Mouse (Mus musculus) midbrain, embryonic 13.5 days (tissue): ENCODE data around the gene Banp. TPM values are rescaled to one million over a fixed set of nuclear protein-coding genes. Genes with fewer than 3 reads are reported as not detected.
A peak's percentile ranks its signal among the peaks of the same experiment; 100 is the strongest.

Experiments used
- ATAC-seq: fragments of 200-750 bp; cut with Nextera tagmentation; 2 replicates; pipeline ENCODE4 v1.8.0; 2017; ENCODE audit warnings: mild to moderate bottlenecking, moderate TSS enrichment, moderate library complexity
- H3K27ac ChIP-seq: fragments of 300-500 bp; sonication (generic); 2 replicates; pipeline ENCODE4 v1.5.1; 2015; ENCODE audit warnings: inconsistent platforms, mild to moderate bottlenecking, moderate library complexity
- H3K27me3 ChIP-seq: fragments of 300-500 bp; sonication (generic); 2 replicates; pipeline ENCODE4 v1.6.1; 2015; ENCODE audit warnings: mild to moderate bottlenecking, inconsistent platforms
- H3K36me3 ChIP-seq: fragments of 300-500 bp; sonication (generic); 2 replicates; pipeline ENCODE4 v1.6.1; 2015; ENCODE audit warnings: mild to moderate bottlenecking, inconsistent platforms
- H3K4me1 ChIP-seq: fragments of 300-500 bp; sonication (generic); replicated peaks from 2 replicates; pipeline ENCODE4 v1.6.1; 2015; ENCODE audit warnings: inconsistent platforms
- H3K4me2 ChIP-seq: fragments of 300-500 bp; sonication (generic); replicated peaks from 2 replicates; pipeline ENCODE4 v1.6.1; 2015; ENCODE audit warnings: moderate library complexity, mild to moderate bottlenecking, inconsistent platforms
- H3K4me3 ChIP-seq: fragments of 300-500 bp; sonication (generic); replicated peaks from 2 replicates; pipeline ENCODE4 v1.5.1; 2015; ENCODE audit warnings: mild to moderate bottlenecking, inconsistent platforms
- H3K9ac ChIP-seq: fragments of 300-500 bp; sonication (generic); replicated peaks from 2 replicates; pipeline ENCODE4 v1.6.1; 2015; ENCODE audit warnings: mild to moderate bottlenecking, inconsistent platforms
- H3K9me3 ChIP-seq: fragments of 300-500 bp; sonication (generic); 2 replicates; pipeline ENCODE4 v1.6.1; 2016; ENCODE audit warnings: mild to moderate bottlenecking, inconsistent platforms
- WGBS: fragments of 180-500 bp; shearing (Covaris S2); methylation state at CpG from one replicate; pipeline ENCODE4 v1.1.7; 2015; 5-methylcytosine and 5-hydroxymethylcytosine counted together
- polyA plus RNA-seq: library from polyadenylated mRNA; unstranded; fragments of >200 nt; fragmentation: Nextera tagmentation; extraction: Ambion mirVana; gene quantifications from 2 replicates; pipeline ENCODE4 v1.2.1, GENCODE M21; 2015

Banp gene
- polyA plus RNA-seq, 1 experiment from 2014 or later, result 62.4 TPM

GRCm38 (mm10) chr8:122062508-122063223, 113.1 kb downstream of the Banp start:
- H3K4me2 ChIP-seq, result no peak overlapping the region
- H3K4me1 ChIP-seq, result no peaks in the 10 kb centered on the region
- H3K27ac ChIP-seq, result no peak overlapping the region
- no peaks in the 10 kb centered on the region for H3K9me3 ChIP-seq
- H3K36me3 ChIP-seq, result no peaks in the 10 kb centered on the region
- WGBS, result 84% methylated on average over 12 of the region's 12 CpGs
- H3K4me3 ChIP-seq, result no peak overlapping the region
- no peaks in the 10 kb centered on the region for H3K27me3 ChIP-seq
- H3K9ac ChIP-seq, result no peak overlapping the region
- no peak for ATAC-seq

GRCm38 (mm10) chr8:122064353-122064752, 114.8 kb downstream of the Banp start:
- Histone ChIP-seq H3K27ac (no peak overlapping the region), H3K4me2 (no peak overlapping the region), H3K36me3 (no peaks in the 10 kb centered on the region), H3K9me3 (no peaks in the 10 kb centered on the region), H3K4me3 (no peak overlapping the region), H3K4me1 (no peaks in the 10 kb centered on the region), H3K9ac (0 out of 2 replicates have a peak overlapping the region, but pooled peaks have one; percentile 10), H3K27me3 (0 out of 2 replicates have a peak, but pooled peaks cover 1% of the 10 kb centered on the region)
- 83% methylated on average over 7 of the region's 7 CpGs for WGBS
- ATAC-seq, result no peak

- Histone ChIP-seq H3K4me1 (no peaks in the 10 kb centered on the region), H3K36me3 (no peaks in the 10 kb centered on the region), H3K9ac (no peak overlapping the region), H3K27ac (no peak overlapping the region), H3K27me3 (0 out of 2 replicates have a peak, but pooled peaks cover 2% of the 10 kb centered on the region), H3K4me3 (no peak overlapping the region), H3K4me2 (no peak overlapping the region), H3K9me3 (no peaks in the 10 kb centered on the region)
- WGBS, result 77% methylated on average over 15 of the region's 15 CpGs
- no peak for ATAC-seq
Observed at GRCm38 (mm10) chr8:122067783-122068505, 118.4 kb downstream of the Banp start.

- no peak for ATAC-seq
- H3K9me3 ChIP-seq, result no peaks in the 10 kb centered on the region
- WGBS, result 84% methylated on average over 13 of the region's 13 CpGs
- H3K36me3 ChIP-seq, result no peaks in the 10 kb centered on the region
- 0 out of 2 replicates have a peak, but pooled peaks cover 2% of the 10 kb centered on the region for H3K27me3 ChIP-seq
- no peak overlapping the region for H3K9ac ChIP-seq
- no peaks in the 10 kb centered on the region for H3K4me1 ChIP-seq
- no peak overlapping the region for H3K4me3 ChIP-seq
- no peak overlapping the region for H3K4me2 ChIP-seq
- no peak overlapping the region for H3K27ac ChIP-seq
Observed at GRCm38 (mm10) chr8:122068609-122069008, 119.1 kb downstream of the Banp start.

- H3K27ac ChIP-seq, result no peak overlapping the region
- no peak overlapping the region for H3K9ac ChIP-seq
- no peak overlapping the region for H3K4me2 ChIP-seq
- WGBS, result 88% methylated on average over 11 of the region's 11 CpGs
- H3K4me1 ChIP-seq, result no peaks in the 10 kb centered on the region
- 0 out of 2 replicates have a peak, but pooled peaks cover 2% of the 10 kb centered on the region for H3K27me3 ChIP-seq
- ATAC-seq, result no peak
- no peak overlapping the region for H3K4me3 ChIP-seq
- no peaks in the 10 kb centered on the region for H3K36me3 ChIP-seq
- no peaks in the 10 kb centered on the region for H3K9me3 ChIP-seq
Observed at GRCm38 (mm10) chr8:122069281-122069680, 119.7 kb downstream of the Banp start.

GRCm38 (mm10) chr8:122071193-122071592, 121.6 kb downstream of the Banp start:
- Histone ChIP-seq H3K4me3 (no peak overlapping the region), H3K36me3 (no peaks in the 10 kb centered on the region), H3K9ac (no peak overlapping the region), H3K4me1 (peaks cover 3% of the 10 kb centered on the region; the same call in 1 of the 2 replicates), H3K27ac (no peak overlapping the region), H3K9me3 (no peaks in the 10 kb centered on the region), H3K27me3 (0 out of 2 replicates have a peak, but pooled peaks cover 2% of the 10 kb centered on the region), H3K4me2 (no peak overlapping the region)
- ATAC-seq, result no peak
- WGBS, result 71% methylated on average over 4 of the region's 4 CpGs

GRCm38 (mm10) chr8:122073964-122074363, 124.4 kb downstream of the Banp start:
- Histone ChIP-seq H3K9me3 (no peaks in the 10 kb centered on the region), H3K4me3 (no peak overlapping the region), H3K4me1 (peaks cover 8% of the 10 kb centered on the region; the same call in 1 of the 2 replicates), H3K36me3 (no peaks in the 10 kb centered on the region), H3K9ac (no peak overlapping the region), H3K27me3 (peaks cover 6% of the 10 kb centered on the region; the same call in 1 of the 2 replicates), H3K27ac (no peak overlapping the region), H3K4me2 (no peak overlapping the region)
- ATAC-seq, result no peak
- 84% methylated on average over 9 of the region's 9 CpGs for WGBS

- H3K9ac ChIP-seq, result no peak overlapping the region
- 90% methylated on average over 9 of the region's 9 CpGs for WGBS
- H3K9me3 ChIP-seq, result no peaks in the 10 kb centered on the region
- no peak overlapping the region for H3K4me2 ChIP-seq
- H3K4me1 ChIP-seq, result peaks cover 8% of the 10 kb centered on the region; the same call in 1 of the 2 replicates
- no peak overlapping the region for H3K4me3 ChIP-seq
- peaks cover 4% of the 10 kb centered on the region; the same call in 1 of the 2 replicates for H3K27me3 ChIP-seq
- H3K36me3 ChIP-seq, result no peaks in the 10 kb centered on the region
- no peak overlapping the region for H3K27ac ChIP-seq
- ATAC-seq, result no peak
Observed at GRCm38 (mm10) chr8:122074442-122074841, 124.9 kb downstream of the Banp start.

- no peak for ATAC-seq
- no peak overlapping the region for H3K4me3 ChIP-seq
- no peak overlapping the region for H3K9ac ChIP-seq
- H3K27ac ChIP-seq, result no peak overlapping the region
- H3K4me2 ChIP-seq, result no peak overlapping the region
- peaks cover 8% of the 10 kb centered on the region; the same call in 1 of the 2 replicates for H3K4me1 ChIP-seq
- 90% methylated on average over 4 of the region's 4 CpGs for WGBS
- H3K27me3 ChIP-seq, result peaks cover 4% of the 10 kb centered on the region; the same call in 1 of the 2 replicates
- no peaks in the 10 kb centered on the region for H3K9me3 ChIP-seq
- H3K36me3 ChIP-seq, result no peaks in the 10 kb centered on the region
Observed at GRCm38 (mm10) chr8:122074977-122075376, 125.4 kb downstream of the Banp start.

GRCm38 (mm10) chr8:122076183-122076842, 126.8 kb downstream of the Banp start:
- no peak for ATAC-seq
- H3K4me1 ChIP-seq, result peaks cover 8% of the 10 kb centered on the region; the same call in 1 of the 2 replicates
- H3K4me3 ChIP-seq, result no peak overlapping the region
- no peak overlapping the region for H3K4me2 ChIP-seq
- no peaks in the 10 kb centered on the region for H3K9me3 ChIP-seq
- peaks cover 4% of the 10 kb centered on the region; the same call in 1 of the 2 replicates for H3K27me3 ChIP-seq
- H3K27ac ChIP-seq, result no peak overlapping the region
- H3K36me3 ChIP-seq, result no peaks in the 10 kb centered on the region
- H3K9ac ChIP-seq, result no peak overlapping the region
- 38% methylated on average over 23 of the region's 23 CpGs for WGBS

- no peaks in the 10 kb centered on the region for H3K9me3 ChIP-seq
- H3K27me3 ChIP-seq, result peaks cover 4% of the 10 kb centered on the region; the same call in 1 of the 2 replicates
- WGBS, result 89% methylated on average over 12 of the region's 12 CpGs
- no peak overlapping the region for H3K9ac ChIP-seq
- H3K4me1 ChIP-seq, result peaks cover 8% of the 10 kb centered on the region; the same call in 1 of the 2 replicates
- H3K27ac ChIP-seq, result no peak overlapping the region
- no peak for ATAC-seq
- H3K4me2 ChIP-seq, result no peak overlapping the region
- H3K36me3 ChIP-seq, result no peaks in the 10 kb centered on the region
- H3K4me3 ChIP-seq, result no peak overlapping the region
Observed at GRCm38 (mm10) chr8:122078321-122078720, 128.8 kb downstream of the Banp start.
